Mouse (Mus musculus) lung, embryonic 15.5 days (tissue): ENCODE data around the gene Adamts12. TPM values are rescaled to one million over a fixed set of nuclear protein-coding genes. Genes with fewer than 3 reads are reported as not detected.

Experiments
- ATAC-seq: fragments of 200-750 bp; cut with Nextera tagmentation; 2 replicates; pipeline ENCODE4 v1.8.0; 2017; ENCODE audit warnings: moderate number of reproducible peaks, borderline replicate concordance; ENCODE audit not compliant: low FRiP score, low TSS enrichment; ENCODE audit errors: extremely low read depth
- H3K27ac ChIP-seq: fragments of 300-500 bp; sonication (generic); 2 replicates; pipeline ENCODE4 v1.5.1; 2015; ENCODE audit warnings: moderate library complexity, mild to moderate bottlenecking, inconsistent platforms
- H3K27me3 ChIP-seq: fragments of 300-500 bp; sonication (generic); 2 replicates; pipeline ENCODE4 v1.6.1; 2015; ENCODE audit warnings: inconsistent platforms
- H3K36me3 ChIP-seq: fragments of 300-500 bp; sonication (generic); 2 replicates; pipeline ENCODE4 v1.6.1; 2015; ENCODE audit warnings: inconsistent platforms
- H3K4me1 ChIP-seq: fragments of 300-500 bp; sonication (generic); 2 replicates; pipeline ENCODE4 v1.6.1; 2015; ENCODE audit warnings: inconsistent platforms
- H3K4me2 ChIP-seq: fragments of 300-500 bp; sonication (generic); 2 replicates; pipeline ENCODE4 v1.6.1; 2015; ENCODE audit warnings: inconsistent platforms, mild to moderate bottlenecking, moderate library complexity
- H3K4me3 ChIP-seq: fragments of 300-500 bp; sonication (generic); 2 replicates; pipeline ENCODE4 v1.5.1; 2015; ENCODE audit warnings: mild to moderate bottlenecking, inconsistent platforms
- H3K9ac ChIP-seq: fragments of 300-500 bp; sonication (generic); 2 replicates; pipeline ENCODE4 v1.6.1; 2015; ENCODE audit warnings: inconsistent platforms
- H3K9me3 ChIP-seq: fragments of 300-500 bp; sonication (generic); 2 replicates; pipeline ENCODE4 v1.6.1; 2016; ENCODE audit warnings: inconsistent platforms
- WGBS: fragments of 180-500 bp; shearing (Covaris S2); methylation state at CpG from one replicate; pipeline ENCODE4 v1.1.7; 2015; 5-methylcytosine and 5-hydroxymethylcytosine counted together
- polyA plus RNA-seq: library from polyadenylated mRNA; unstranded; fragments of >200 nt; fragmentation: Nextera tagmentation; extraction: Ambion mirVana; gene quantifications from 2 replicates; pipeline ENCODE4 v1.2.1, GENCODE M21; 2015

Gene Adamts12
- polyA plus RNA-seq, 1 experiment from 2014 or later: 4.1 TPM

GRCm38 (mm10) chr15:11042828-11043227, 21.8 kb upstream of the Adamts12 start:
- H3K36me3 ChIP-seq: no peaks in the 10 kb centered on the region
- peaks cover 6% of the 10 kb centered on the region for H3K27me3 ChIP-seq
- ATAC-seq: no peak
- H3K4me1 ChIP-seq: no peaks in the 10 kb centered on the region
- H3K9ac ChIP-seq: no peak overlapping the region
- 79% methylated on average over 5 of the region's 5 CpGs for WGBS
- no peak overlapping the region for H3K4me2 ChIP-seq
- H3K4me3 ChIP-seq: no peak overlapping the region
- no peak overlapping the region for H3K27ac ChIP-seq
- H3K9me3 ChIP-seq: no peaks in the 10 kb centered on the region

- peaks cover 3% of the 10 kb centered on the region; the same call in 1 of the 2 replicates for H3K4me1 ChIP-seq
- no peak overlapping the region for H3K4me3 ChIP-seq
- no peak for ATAC-seq
- H3K36me3 ChIP-seq: no peaks in the 10 kb centered on the region
- H3K27ac ChIP-seq: no peak overlapping the region
- no peak overlapping the region for H3K9ac ChIP-seq
- no peaks in the 10 kb centered on the region for H3K27me3 ChIP-seq
- H3K4me2 ChIP-seq: no peak overlapping the region
- whole genome bisulfite sequencing: 38% methylated on average over 10 of the region's 10 CpGs
- H3K9me3 ChIP-seq: no peaks in the 10 kb centered on the region
Measured at GRCm38 (mm10) chr15:11053678-11054439, 10.7 kb upstream of the Adamts12 start.

- no peak overlapping the region for H3K4me2 ChIP-seq
- H3K36me3 ChIP-seq: no peaks in the 10 kb centered on the region
- ATAC-seq: peak; percentile 42
- WGBS: 36% methylated on average over 7 of the region's 7 CpGs
- H3K9me3 ChIP-seq: no peaks in the 10 kb centered on the region
- no peak overlapping the region for H3K27ac ChIP-seq
- peaks cover 3% of the 10 kb centered on the region; the same call in 1 of the 2 replicates for H3K4me1 ChIP-seq
- H3K9ac ChIP-seq: no peak overlapping the region
- H3K4me3 ChIP-seq: no peak overlapping the region
- H3K27me3 ChIP-seq: no peaks in the 10 kb centered on the region
Measured at GRCm38 (mm10) chr15:11054440-11055080, 10.0 kb upstream of the Adamts12 start.

- H3K36me3 ChIP-seq: no peaks in the 10 kb centered on the region
- no peak for ATAC-seq
- H3K9ac ChIP-seq: no peak overlapping the region
- H3K27ac ChIP-seq: no peak overlapping the region
- H3K4me1 ChIP-seq: peaks cover 29% of the 10 kb centered on the region
- no peaks in the 10 kb centered on the region for H3K27me3 ChIP-seq
- no peak overlapping the region for H3K4me3 ChIP-seq
- no peak overlapping the region for H3K4me2 ChIP-seq
- WGBS: 95% methylated on average over 1 of the region's 1 CpGs
- no peaks in the 10 kb centered on the region for H3K9me3 ChIP-seq
Measured at GRCm38 (mm10) chr15:11062903-11063302, 1.7 kb upstream of the Adamts12 start.

GRCm38 (mm10) chr15:11064160-11064557, 431 bp upstream of the Adamts12 start:
- peak; percentile 48 for ATAC-seq

GRCm38 (mm10) chr15:11065528-11066171, 1.1 kb downstream of the Adamts12 start:
- H3K27ac ChIP-seq: peak overlapping the region; percentile 93
- H3K36me3 ChIP-seq: no peaks in the 10 kb centered on the region
- H3K9me3 ChIP-seq: no peaks in the 10 kb centered on the region
- H3K9ac ChIP-seq: peak overlapping the region; percentile 44
- 2% methylated on average over 9 of the region's 9 CpGs for WGBS
- H3K27me3 ChIP-seq: no peaks in the 10 kb centered on the region
- peak overlapping the region; percentile 72 for H3K4me2 ChIP-seq
- peak overlapping the region; percentile 43 for H3K4me3 ChIP-seq
- H3K4me1 ChIP-seq: peaks cover 29% of the 10 kb centered on the region
- no peak for ATAC-seq

More at GRCm38 (mm10) chr15:11064160-11064557, 431 bp upstream of the Adamts12 start:
- H3K27me3 ChIP-seq: no peaks in the 10 kb centered on the region
- no peak overlapping the region for H3K9ac ChIP-seq
- peak overlapping the region; percentile 93 for H3K27ac ChIP-seq
- WGBS: 3% methylated on average over 1 of the region's 2 CpGs
- H3K4me3 ChIP-seq: peak overlapping the region; percentile 43
- H3K4me2 ChIP-seq: peak overlapping the region; percentile 72
- peaks cover 29% of the 10 kb centered on the region for H3K4me1 ChIP-seq
- no peaks in the 10 kb centered on the region for H3K9me3 ChIP-seq
- no peaks in the 10 kb centered on the region for H3K36me3 ChIP-seq

- peaks cover 29% of the 10 kb centered on the region for H3K4me1 ChIP-seq
- no peak for ATAC-seq
- no peaks in the 10 kb centered on the region for H3K27me3 ChIP-seq
- peak overlapping the region; percentile 44 for H3K9ac ChIP-seq
- H3K36me3 ChIP-seq: no peaks in the 10 kb centered on the region
- no peaks in the 10 kb centered on the region for H3K9me3 ChIP-seq
- 13% methylated on average over 5 of the region's 5 CpGs for WGBS
- H3K27ac ChIP-seq: peak overlapping the region; percentile 93
- H3K4me2 ChIP-seq: peak overlapping the region; percentile 72
- H3K4me3 ChIP-seq: peak overlapping the region; percentile 43
Measured at GRCm38 (mm10) chr15:11066299-11066698, 1.7 kb downstream of the Adamts12 start.

- Histone ChIP-seq H3K9ac (no peak overlapping the region), H3K27me3 (no peaks in the 10 kb centered on the region), H3K4me3 (no peak overlapping the region), H3K4me1 (peaks cover 27% of the 10 kb centered on the region), H3K36me3 (no peaks in the 10 kb centered on the region), H3K27ac (no peak overlapping the region), H3K4me2 (no peak overlapping the region), H3K9me3 (no peaks in the 10 kb centered on the region)
- no peak for ATAC-seq
- WGBS: 65% methylated on average over 7 of the region's 7 CpGs
Measured at GRCm38 (mm10) chr15:11067891-11068290, 3.3 kb downstream of the Adamts12 start.

- Histone ChIP-seq H3K9me3 (no peaks in the 10 kb centered on the region), H3K4me1 (no peaks in the 10 kb centered on the region), H3K4me2 (no peak overlapping the region), H3K4me3 (no peak overlapping the region), H3K9ac (no peak overlapping the region), H3K27ac (no peak overlapping the region), H3K27me3 (no peaks in the 10 kb centered on the region), H3K36me3 (no peaks in the 10 kb centered on the region)
- WGBS: 78% methylated on average over 3 of the region's 3 CpGs
- ATAC-seq: no peak
Measured at GRCm38 (mm10) chr15:11075726-11076361, 11.3 kb downstream of the Adamts12 start.

- H3K36me3 ChIP-seq: no peaks in the 10 kb centered on the region
- peaks cover 6% of the 10 kb centered on the region; the same call in 1 of the 2 replicates for H3K4me1 ChIP-seq
- H3K9me3 ChIP-seq: no peaks in the 10 kb centered on the region
- H3K27ac ChIP-seq: no peak overlapping the region
- H3K27me3 ChIP-seq: no peaks in the 10 kb centered on the region
- H3K9ac ChIP-seq: no peak overlapping the region
- no peak overlapping the region for H3K4me3 ChIP-seq
- H3K4me2 ChIP-seq: no peak overlapping the region
- WGBS: 51% methylated on average over 8 of the region's 8 CpGs
- ATAC-seq: no peak
Measured at GRCm38 (mm10) chr15:11082961-11083569, 18.5 kb downstream of the Adamts12 start.

- H3K9ac ChIP-seq: no peak overlapping the region
- peaks cover 6% of the 10 kb centered on the region; the same call in 1 of the 2 replicates for H3K4me1 ChIP-seq
- H3K27me3 ChIP-seq: no peaks in the 10 kb centered on the region
- no peak overlapping the region for H3K27ac ChIP-seq
- no peaks in the 10 kb centered on the region for H3K9me3 ChIP-seq
- H3K4me2 ChIP-seq: no peak overlapping the region
- ATAC-seq: no peak; the same call in 1 of the 2 replicates
- H3K36me3 ChIP-seq: no peaks in the 10 kb centered on the region
- WGBS: 90% methylated on average over 3 of the region's 3 CpGs
- H3K4me3 ChIP-seq: no peak overlapping the region
Measured at GRCm38 (mm10) chr15:11083678-11084077, 19.1 kb downstream of the Adamts12 start.
